Mouse (Mus musculus): ENCODE measurements around the gene Tceal3. TPM values are rescaled to one million over a fixed set of nuclear protein-coding genes. Genes with fewer than 3 reads are reported as not detected.
A peak's percentile ranks its signal among the peaks of the same experiment; 100 is the strongest.
"Not testable (repeated sequence)": the region's sequence is repeated elsewhere in the genome, so short reads cannot be mapped to it uniquely, and the experiment has no call there.

The Tceal3 gene
- 2.1 and 8.0 TPM in 2 replicates for total RNA-seq (2017)

DNA sequence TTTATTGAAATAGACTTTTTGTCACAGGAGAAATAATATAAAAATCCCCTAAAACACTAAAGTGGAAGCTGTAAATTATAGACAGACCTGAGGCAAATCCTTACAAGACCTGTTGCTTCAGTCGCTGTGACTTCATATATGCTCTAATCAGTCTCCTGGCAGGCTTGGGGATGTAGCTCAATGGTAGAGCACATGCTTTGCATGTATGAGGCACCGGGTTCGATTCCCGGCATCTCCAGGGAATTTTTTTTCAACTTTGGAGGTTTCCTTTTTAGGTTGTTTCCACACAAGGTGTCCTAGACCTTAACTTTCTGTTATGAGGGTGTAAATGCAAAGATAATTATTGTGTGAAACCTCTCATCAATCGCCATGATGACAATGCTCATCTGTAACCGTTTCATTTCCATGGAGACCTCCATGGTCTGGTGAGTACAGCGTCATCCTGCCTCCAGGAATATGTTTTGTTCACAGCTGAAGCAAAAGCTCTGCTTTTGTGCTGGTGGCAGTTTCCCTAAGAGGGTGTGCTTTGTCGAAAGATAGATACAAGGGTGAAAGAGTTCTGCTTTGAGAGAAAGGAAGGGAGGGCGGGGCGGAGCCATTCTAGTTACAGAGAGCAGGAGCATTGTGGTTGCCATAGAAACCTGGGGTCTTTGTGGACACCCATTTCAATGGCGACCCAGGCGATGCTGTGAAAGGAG lies at the start of gene Tceal3:
TSS of gene Tceal3 (plus strand) at position 644 of the 698 bp plus-strand sequence.
- ATAC-seq (replicated peaks in 1 of 2; ENCODE audit: insufficient read depth in 1 of 2, low FRiP score in 2 of 2, low TSS enrichment in 1 of 2, low read depth in 1 of 2, poor library complexity in 2 of 2, severe bottlenecking in 2 of 2) = no peak

DNA sequence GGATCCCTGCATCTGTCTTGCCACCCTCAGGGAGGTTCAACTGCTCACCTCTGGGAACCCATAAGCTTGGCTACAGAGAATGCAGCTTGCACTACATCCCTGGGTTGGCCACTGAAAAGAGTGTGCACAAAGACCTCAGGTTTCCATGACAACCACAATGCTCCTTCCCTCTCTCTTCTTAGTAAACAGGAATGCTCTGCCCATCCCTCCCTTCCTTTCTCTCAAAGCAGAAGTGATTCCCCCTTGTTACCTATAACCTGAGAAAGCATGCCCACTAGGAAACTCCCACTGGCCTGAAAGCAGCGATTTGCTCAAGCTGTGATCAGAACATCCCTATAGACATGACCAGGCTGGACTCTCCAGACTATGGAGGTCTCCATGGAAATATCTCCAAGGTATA lies 46.7 kb upstream of the Tceal3 start, which contains the start of gene Kir3dl2:
TSS of gene Kir3dl2 (minus strand) at position 101 of the 400 bp plus-strand sequence.
- ATAC-seq (replicated peaks in 1 of 2; ENCODE audit: insufficient read depth in 1 of 2, low FRiP score in 2 of 2, low TSS enrichment in 1 of 2, low read depth in 1 of 2, poor library complexity in 2 of 2, severe bottlenecking in 2 of 2) = not testable (repeated sequence)

- not testable (repeated sequence) for ATAC-seq (replicated peaks in 1 of 2; ENCODE audit: insufficient read depth in 1 of 2, low FRiP score in 2 of 2, low TSS enrichment in 1 of 2, low read depth in 1 of 2, poor library complexity in 2 of 2, severe bottlenecking in 2 of 2)
Observed at GRCm38 (mm10) chrX:136569094-136569493, 21.5 kb upstream of the Tceal3 start.

DNA sequence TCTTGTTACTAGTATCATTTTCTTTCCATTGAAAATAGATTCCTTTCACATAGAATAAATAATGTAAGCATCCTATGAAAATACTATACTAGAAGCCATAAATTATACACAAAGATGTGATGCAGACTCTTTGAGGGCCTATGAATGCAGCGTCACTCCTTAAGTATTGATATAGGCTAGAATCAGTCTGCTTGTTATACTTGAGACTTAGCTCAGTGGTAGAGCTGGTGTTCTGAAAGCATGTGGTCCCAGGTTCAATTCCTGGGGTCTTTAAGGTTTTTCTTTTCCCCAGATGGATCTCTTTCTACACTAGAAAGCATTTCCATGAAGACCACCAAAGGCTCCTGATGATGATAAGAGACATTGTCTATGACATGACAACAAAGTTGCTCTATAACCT lies 6.0 kb upstream of the Tceal3 start:
- no peak for ATAC-seq (replicated peaks in 1 of 2; ENCODE audit: insufficient read depth in 1 of 2, low FRiP score in 2 of 2, low TSS enrichment in 1 of 2, low read depth in 1 of 2, poor library complexity in 2 of 2, severe bottlenecking in 2 of 2)

DNA sequence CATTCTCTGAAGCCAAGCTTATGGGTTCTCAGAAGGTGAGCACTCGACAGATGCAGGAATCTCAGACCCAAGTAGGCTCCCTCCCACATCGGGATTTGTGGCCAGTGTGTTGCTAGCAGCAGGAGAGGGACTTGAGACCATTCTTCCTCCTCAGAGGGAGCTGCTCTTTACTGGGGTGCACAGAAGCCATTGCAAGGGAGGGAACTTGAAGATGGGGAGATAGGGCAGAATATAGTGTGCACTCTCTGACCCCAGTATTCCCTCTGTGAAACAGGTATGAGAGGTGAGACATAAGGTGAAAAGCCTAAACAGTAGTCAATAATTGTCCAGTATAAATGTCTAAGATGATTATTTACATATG lies 235 bp downstream of the Tceal3 start:
- ATAC-seq (replicated peaks in 1 of 2; ENCODE audit: insufficient read depth in 1 of 2, low FRiP score in 2 of 2, low TSS enrichment in 1 of 2, low read depth in 1 of 2, poor library complexity in 2 of 2, severe bottlenecking in 2 of 2) = no peak

DNA sequence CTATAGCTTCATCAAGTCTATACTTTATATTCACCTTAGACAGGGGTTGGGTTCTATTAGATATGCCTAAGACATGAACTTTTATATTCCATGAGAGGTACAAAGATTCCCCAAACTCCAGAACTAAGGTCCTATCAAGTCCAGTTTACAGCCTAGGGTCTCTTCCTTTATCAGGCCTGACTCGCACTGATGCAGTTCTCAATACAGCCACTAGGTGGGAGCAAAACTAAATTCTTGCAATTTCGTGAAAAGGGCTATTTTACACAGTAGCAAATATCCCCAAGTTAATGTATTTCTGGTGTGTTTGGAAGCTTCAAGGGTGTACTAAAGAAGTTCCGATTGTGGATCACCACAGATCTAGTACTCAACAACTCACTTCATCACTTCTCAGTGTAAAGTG lies 8.8 kb downstream of the Tceal3 start:
- ATAC-seq (replicated peaks in 1 of 2; ENCODE audit: insufficient read depth in 1 of 2, low FRiP score in 2 of 2, low TSS enrichment in 1 of 2, low read depth in 1 of 2, poor library complexity in 2 of 2, severe bottlenecking in 2 of 2) = no peak; a peak in 2 of 4 replicates

GRCm38 (mm10) chrX:136606951-136607350 lies 16.3 kb downstream of the Tceal3 start:
- no peak for ATAC-seq (replicated peaks in 1 of 2; ENCODE audit: insufficient read depth in 1 of 2, low FRiP score in 2 of 2, low TSS enrichment in 1 of 2, low read depth in 1 of 2, poor library complexity in 2 of 2, severe bottlenecking in 2 of 2)

- ATAC-seq (replicated peaks in 1 of 2; ENCODE audit: insufficient read depth in 1 of 2, low FRiP score in 2 of 2, low TSS enrichment in 1 of 2, low read depth in 1 of 2, poor library complexity in 2 of 2, severe bottlenecking in 2 of 2) = no peak
Observed at GRCm38 (mm10) chrX:136607395-136607794, 16.8 kb downstream of the Tceal3 start.

DNA sequence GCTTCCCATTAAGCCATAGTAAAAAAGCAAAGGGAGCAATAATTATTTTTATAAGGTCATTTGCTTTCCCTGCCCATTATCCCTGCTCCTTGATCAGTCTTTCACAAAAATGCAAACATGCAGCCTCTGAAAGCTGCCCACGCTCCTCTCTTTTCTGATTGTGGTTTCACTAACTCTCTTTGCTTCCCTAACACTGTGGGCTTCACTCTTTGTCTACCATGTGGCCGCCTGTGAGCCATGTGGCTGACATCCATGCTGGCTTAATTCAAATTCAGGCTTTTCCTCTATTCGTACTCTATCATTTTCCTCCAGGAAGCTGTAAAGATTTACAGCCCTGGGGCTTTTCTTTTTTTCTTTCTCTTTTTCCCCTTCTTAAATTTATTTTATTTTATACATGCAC lies 20.7 kb downstream of the Tceal3 start:
- ATAC-seq (replicated peaks in 1 of 2; ENCODE audit: insufficient read depth in 1 of 2, low FRiP score in 2 of 2, low TSS enrichment in 1 of 2, low read depth in 1 of 2, poor library complexity in 2 of 2, severe bottlenecking in 2 of 2) = no peak

GRCm38 (mm10) chrX:136615889-136616288 lies 25.2 kb downstream of the Tceal3 start:
- ATAC-seq (replicated peaks in 1 of 2; ENCODE audit: insufficient read depth in 1 of 2, low FRiP score in 2 of 2, low TSS enrichment in 1 of 2, low read depth in 1 of 2, poor library complexity in 2 of 2, severe bottlenecking in 2 of 2) = peak; percentile 85 to 95

GRCm38 (mm10) chrX:136624905-136625569 lies 34.4 kb downstream of the Tceal3 start:
- ATAC-seq (replicated peaks in 1 of 2; ENCODE audit: insufficient read depth in 1 of 2, low FRiP score in 2 of 2, low TSS enrichment in 1 of 2, low read depth in 1 of 2, poor library complexity in 2 of 2, severe bottlenecking in 2 of 2) = peak; percentile 58 to 75; a peak in 2 of 4 replicates

DNA sequence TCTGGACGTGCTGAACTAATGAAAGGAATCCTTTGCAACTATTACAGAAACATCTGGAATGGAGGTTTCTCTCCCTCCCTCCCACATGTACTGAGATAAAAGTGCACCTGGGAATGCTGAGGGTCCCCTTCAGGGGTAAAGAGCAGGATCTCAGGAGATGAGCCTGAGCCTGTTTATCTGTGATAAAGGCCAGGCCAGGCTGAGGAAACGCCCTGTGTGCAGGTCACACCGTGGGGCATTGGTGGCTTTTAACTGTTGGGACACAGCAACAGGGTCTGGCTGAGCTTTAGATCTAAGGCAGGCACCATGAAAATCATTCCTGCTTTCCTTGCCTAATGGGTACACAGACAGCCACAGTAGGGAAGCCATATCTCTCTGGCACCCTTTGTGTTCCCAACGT lies 35.3 kb downstream of the Tceal3 start:
- no peak for ATAC-seq (replicated peaks in 1 of 2; ENCODE audit: insufficient read depth in 1 of 2, low FRiP score in 2 of 2, low TSS enrichment in 1 of 2, low read depth in 1 of 2, poor library complexity in 2 of 2, severe bottlenecking in 2 of 2)

GRCm38 (mm10) chrX:136635116-136635515 lies 44.5 kb downstream of the Tceal3 start:
- no peak for ATAC-seq (replicated peaks in 1 of 2; ENCODE audit: insufficient read depth in 1 of 2, low FRiP score in 2 of 2, low TSS enrichment in 1 of 2, low read depth in 1 of 2, poor library complexity in 2 of 2, severe bottlenecking in 2 of 2)

DNA sequence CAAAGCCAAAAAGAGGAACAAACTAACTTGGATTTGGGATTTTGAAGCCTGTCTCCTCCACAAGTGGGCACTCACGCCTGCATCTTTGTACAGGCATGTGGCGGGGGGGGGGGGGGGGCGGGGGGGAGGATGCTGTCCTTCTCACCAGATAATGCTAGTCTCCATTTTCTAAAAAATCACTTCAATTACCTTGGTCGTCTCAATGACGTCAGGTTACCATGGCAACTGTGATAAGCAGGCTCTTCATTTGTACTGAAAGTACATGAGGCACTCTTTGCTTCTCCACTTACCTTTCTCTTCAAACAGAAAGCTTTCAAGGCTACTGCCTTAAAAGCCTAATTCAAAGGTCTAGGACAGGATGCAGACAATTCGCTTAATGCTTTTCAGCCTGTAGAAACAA lies 49.1 kb downstream of the Tceal3 start:
- ATAC-seq (replicated peaks in 1 of 2; ENCODE audit: insufficient read depth in 1 of 2, low FRiP score in 2 of 2, low TSS enrichment in 1 of 2, low read depth in 1 of 2, poor library complexity in 2 of 2, severe bottlenecking in 2 of 2) = no peak

DNA sequence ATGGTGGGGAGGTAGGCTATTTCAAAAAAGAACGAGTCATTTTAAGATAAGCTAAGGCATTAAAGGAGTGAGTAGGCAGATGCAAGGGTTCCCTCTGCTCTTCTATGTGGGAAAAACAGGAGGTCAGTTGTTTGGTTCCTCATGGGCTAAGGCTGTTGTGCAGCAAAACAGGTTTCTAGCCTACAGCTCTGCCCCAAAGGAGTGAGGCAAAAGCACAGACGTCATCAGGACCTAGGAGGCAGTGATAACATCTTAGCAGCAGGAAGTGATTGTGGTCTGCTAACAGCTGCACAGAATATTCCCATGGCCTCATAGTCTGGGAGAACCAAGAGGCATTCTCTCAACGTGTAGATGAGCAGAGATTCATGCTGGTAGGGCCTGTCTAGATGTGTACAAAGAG lies 55.2 kb downstream of the Tceal3 start:
- ATAC-seq (replicated peaks in 1 of 2; ENCODE audit: insufficient read depth in 1 of 2, low FRiP score in 2 of 2, low TSS enrichment in 1 of 2, low read depth in 1 of 2, poor library complexity in 2 of 2, severe bottlenecking in 2 of 2) = peak; percentile 69 to 82

DNA sequence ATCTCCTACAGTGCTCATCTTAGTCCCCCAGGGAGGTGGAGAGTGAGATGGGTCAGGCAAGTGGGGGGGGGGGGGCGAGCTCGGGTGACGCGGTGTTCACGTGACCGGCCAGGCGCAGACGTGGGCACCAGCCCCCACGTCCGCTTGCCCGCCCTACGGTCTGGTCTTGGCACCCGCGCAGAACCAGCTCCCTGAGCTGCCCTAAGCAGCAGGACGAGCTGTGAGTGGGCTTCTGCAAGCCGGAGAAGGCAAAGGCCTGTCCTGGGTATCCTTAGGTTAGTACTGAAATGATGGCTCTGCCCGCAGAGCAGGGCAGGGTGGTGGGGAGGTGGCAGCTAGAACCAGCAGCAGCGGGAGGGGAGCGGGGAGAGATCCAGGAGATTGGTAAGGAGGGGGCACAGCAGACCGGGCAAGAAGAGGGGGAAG lies 75.7 kb downstream of the Tceal3 start:
- peak; percentile 49 to 58 for ATAC-seq (replicated peaks in 1 of 2; ENCODE audit: insufficient read depth in 1 of 2, low FRiP score in 2 of 2, low TSS enrichment in 1 of 2, low read depth in 1 of 2, poor library complexity in 2 of 2, severe bottlenecking in 2 of 2)

DNA sequence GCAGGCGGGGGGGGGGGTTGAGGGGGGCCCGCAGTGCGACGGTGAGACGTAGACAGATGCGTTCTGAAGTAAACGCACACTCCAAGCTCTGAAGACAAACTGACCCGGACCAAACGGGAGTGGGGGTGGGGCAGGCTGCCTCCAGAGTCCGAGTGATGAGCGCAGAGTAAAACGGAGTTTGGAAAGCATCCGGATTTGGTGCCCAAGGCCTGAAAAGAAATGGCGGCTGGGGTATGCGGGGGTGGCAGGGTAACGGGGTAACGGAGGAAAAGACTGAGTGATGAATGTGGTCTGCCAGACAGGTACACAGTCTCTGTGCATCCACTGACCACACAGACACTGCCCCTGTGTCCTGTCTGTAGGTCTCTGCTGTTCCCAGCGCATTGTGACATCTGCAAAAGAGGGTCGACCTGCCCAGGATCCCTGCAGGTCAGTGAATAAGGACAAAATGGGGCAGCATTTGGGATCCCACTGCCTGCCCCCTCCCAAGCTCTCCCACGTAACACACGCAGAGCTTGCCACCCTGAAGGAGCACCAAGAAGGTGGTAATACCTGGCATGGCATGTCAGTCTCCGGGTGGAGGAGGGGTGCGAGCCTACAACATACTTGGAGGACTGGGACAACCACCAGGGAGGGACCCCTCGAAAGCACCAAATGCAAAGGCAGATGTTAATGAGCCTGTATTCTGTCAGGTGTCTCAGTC lies 76.3 kb downstream of the Tceal3 start:
- ATAC-seq (replicated peaks in 1 of 2; ENCODE audit: insufficient read depth in 1 of 2, low FRiP score in 2 of 2, low TSS enrichment in 1 of 2, low read depth in 1 of 2, poor library complexity in 2 of 2, severe bottlenecking in 2 of 2) = not testable (repeated sequence)

GRCm38 (mm10) chrX:136668794-136669193 lies 78.2 kb downstream of the Tceal3 start:
- no peak for ATAC-seq (replicated peaks in 1 of 2; ENCODE audit: insufficient read depth in 1 of 2, low FRiP score in 2 of 2, low TSS enrichment in 1 of 2, low read depth in 1 of 2, poor library complexity in 2 of 2, severe bottlenecking in 2 of 2)

Measured in hematopoietic stem cell, adult 5-6 weeks (primary cell).